Mouse (Mus musculus) forebrain, postnatal 0 days (tissue): Measurements from ENCODE around the gene Suv39h2. TPM values are rescaled to one million over a fixed set of nuclear protein-coding genes. Genes with fewer than 3 reads are reported as not detected.

ENCODE experiments used
- ATAC-seq: fragments of 200-750 bp; cut with Nextera tagmentation; 2 replicates; pipeline ENCODE4 v1.8.0; 2017; ENCODE audit warnings: mild to moderate bottlenecking, moderate library complexity
- DNase-seq: peaks from one replicate; pipeline ENCODE4 v3.0.0-alpha.2; 2015
- H3K27ac ChIP-seq: fragments of 300-500 bp; sonication (generic); 2 replicates; pipeline ENCODE4 v1.5.1; 2014; ENCODE audit warnings: low read depth, mild to moderate bottlenecking, antibody characterized with exemption, low read length, moderate library complexity, mixed read lengths
- H3K27me3 ChIP-seq: fragments of 300-500 bp; sonication (generic); 2 replicates; pipeline ENCODE4 v1.6.1; 2014; ENCODE audit warnings: mild to moderate bottlenecking, low read length, mixed read lengths; ENCODE audit not compliant: insufficient read depth
- H3K36me3 ChIP-seq: fragments of 300-500 bp; sonication (generic); 2 replicates; pipeline ENCODE4 v1.6.1; 2014; ENCODE audit warnings: mild to moderate bottlenecking, moderate library complexity; ENCODE audit not compliant: insufficient read depth
- H3K4me1 ChIP-seq: fragments of 300-500 bp; sonication (generic); 2 replicates; pipeline ENCODE4 v1.6.1; 2014; ENCODE audit warnings: antibody characterized with exemption; ENCODE audit not compliant: insufficient read depth
- H3K4me2 ChIP-seq: fragments of 300-500 bp; sonication (generic); 2 replicates; pipeline ENCODE4 v1.6.1; 2014; ENCODE audit warnings: low read depth, mild to moderate bottlenecking, moderate library complexity
- H3K4me3 ChIP-seq: fragments of 300-500 bp; sonication (generic); 2 replicates; pipeline ENCODE4 v1.5.1; 2014; ENCODE audit warnings: low read depth, low read length, mixed read lengths
- H3K9ac ChIP-seq: fragments of 300-500 bp; sonication (generic); 2 replicates; pipeline ENCODE4 v1.6.1; 2014; ENCODE audit warnings: mild to moderate bottlenecking
- H3K9me3 ChIP-seq: fragments of 300-500 bp; sonication (generic); 2 replicates; pipeline ENCODE4 v1.6.1; 2016; ENCODE audit warnings: low read length
- CTCF ChIP-seq: sonication (generic); IDR thresholded peaks from 2 replicates; pipeline ENCODE4 v1.5.1; 2016; ENCODE audit warnings: antibody characterized with exemption, control low read depth, low read depth
- WGBS: fragments of 180-500 bp; shearing (Covaris S2); extraction: QIAGEN DNeasy Blood & Tissue Kit; methylation state at CpG from one replicate; pipeline ENCODE4 v1.1.7; 2014; 5-methylcytosine and 5-hydroxymethylcytosine counted together
- polyA plus RNA-seq: library from polyadenylated mRNA; unstranded; fragments of >200 nt; fragmentation: Nextera tagmentation; extraction: Ambion mirVana; gene quantifications from 2 replicates; pipeline ENCODE4 v1.2.1, GENCODE M21; 2015
- total RNA-seq: library from RNA; depleted of rRNA; stranded (reverse); fragments of >200 nt; gene quantifications from 2 replicates; pipeline ENCODE4 v1.2.3, GENCODE M21; 2014; rRNA removed

The Suv39h2 gene
- total RNA-seq (6.8 and 12.1 TPM in 2 replicates), polyA plus RNA-seq (7.6 and 8.8 TPM in 2 replicates)

DNA sequence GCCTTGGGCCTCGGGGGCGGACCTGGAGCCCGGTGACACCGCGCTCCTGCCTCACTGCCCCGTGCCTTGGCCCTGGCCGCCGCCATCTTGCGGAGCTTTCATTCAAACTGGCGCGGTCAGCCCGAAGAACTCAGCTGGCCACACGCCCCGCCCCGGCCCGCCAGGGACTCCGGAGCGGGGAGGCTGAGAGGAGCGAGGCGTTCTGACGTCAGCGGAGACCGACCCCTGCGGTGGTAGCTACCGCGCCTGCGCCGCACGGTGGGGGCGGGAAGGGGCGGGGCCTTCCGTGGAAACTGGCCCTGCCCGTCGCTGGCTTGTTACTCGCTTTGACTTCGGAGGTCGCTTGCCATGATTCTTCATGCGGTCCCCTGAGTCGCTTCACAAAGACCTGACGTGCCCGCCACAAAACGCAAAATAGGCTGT lies at the start of gene Suv39h2:
Gene Suv39h2, minus strand, starts transcription at position 171 of the 423 bp plus-strand sequence.
- Histone ChIP-seq H3K27ac (peak within 1 kb of the TSS; percentile 84), H3K4me1 (peaks cover 5% of the 10 kb centered on the region; the same call in 1 of the 2 replicates), H3K9me3 (no peaks in the 10 kb centered on the region), H3K9ac (peak within 1 kb of the TSS; percentile 56), H3K36me3 (no peaks in the 10 kb centered on the region), H3K4me2 (peak within 1 kb of the TSS; percentile 53), H3K27me3 (no peaks in the 10 kb centered on the region), H3K4me3 (peak within 1 kb of the TSS; percentile 94)
- ATAC-seq (peak; percentile 96), DNase-seq (peak; percentile 97)
- 0 out of 2 replicates have a peak, but pooled peaks have one; percentile 5 for TF ChIP-seq CTCF
- under 1% methylated on average over 38 of the region's 42 CpGs for WGBS

DNA sequence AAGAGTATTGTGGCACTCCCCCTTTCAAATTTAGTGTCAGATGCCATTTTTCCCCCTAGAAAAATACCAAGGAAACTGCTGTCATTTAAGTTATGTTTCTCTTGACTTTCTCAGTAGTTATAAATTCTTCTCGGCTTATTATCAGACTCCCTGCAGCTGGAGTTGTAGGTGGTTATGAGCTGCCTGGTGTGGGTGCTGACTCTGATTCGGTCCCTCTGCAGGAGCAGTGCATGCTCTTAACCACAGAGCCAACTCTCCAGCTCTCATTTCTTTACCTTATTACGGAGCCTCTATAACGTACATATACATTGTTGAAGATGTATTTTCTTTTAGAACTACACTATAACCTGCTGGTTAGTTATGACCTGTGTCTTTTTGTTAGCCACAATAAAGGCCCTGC lies 47.7 kb upstream of the Suv39h2 start:
- no peaks in the 10 kb centered on the region for H3K4me1 ChIP-seq
- no peak for DNase-seq
- no peak for TF ChIP-seq CTCF
- no peaks in the 10 kb centered on the region for H3K36me3 ChIP-seq
- no peaks in the 10 kb centered on the region for H3K9me3 ChIP-seq
- H3K4me3 ChIP-seq: no peak overlapping the region
- H3K27ac ChIP-seq: no peak overlapping the region
- H3K9ac ChIP-seq: no peak overlapping the region
- no peak for ATAC-seq
- no peak overlapping the region for H3K4me2 ChIP-seq
- 85% methylated on average over 4 of the region's 4 CpGs for WGBS
- no peaks in the 10 kb centered on the region for H3K27me3 ChIP-seq

DNA sequence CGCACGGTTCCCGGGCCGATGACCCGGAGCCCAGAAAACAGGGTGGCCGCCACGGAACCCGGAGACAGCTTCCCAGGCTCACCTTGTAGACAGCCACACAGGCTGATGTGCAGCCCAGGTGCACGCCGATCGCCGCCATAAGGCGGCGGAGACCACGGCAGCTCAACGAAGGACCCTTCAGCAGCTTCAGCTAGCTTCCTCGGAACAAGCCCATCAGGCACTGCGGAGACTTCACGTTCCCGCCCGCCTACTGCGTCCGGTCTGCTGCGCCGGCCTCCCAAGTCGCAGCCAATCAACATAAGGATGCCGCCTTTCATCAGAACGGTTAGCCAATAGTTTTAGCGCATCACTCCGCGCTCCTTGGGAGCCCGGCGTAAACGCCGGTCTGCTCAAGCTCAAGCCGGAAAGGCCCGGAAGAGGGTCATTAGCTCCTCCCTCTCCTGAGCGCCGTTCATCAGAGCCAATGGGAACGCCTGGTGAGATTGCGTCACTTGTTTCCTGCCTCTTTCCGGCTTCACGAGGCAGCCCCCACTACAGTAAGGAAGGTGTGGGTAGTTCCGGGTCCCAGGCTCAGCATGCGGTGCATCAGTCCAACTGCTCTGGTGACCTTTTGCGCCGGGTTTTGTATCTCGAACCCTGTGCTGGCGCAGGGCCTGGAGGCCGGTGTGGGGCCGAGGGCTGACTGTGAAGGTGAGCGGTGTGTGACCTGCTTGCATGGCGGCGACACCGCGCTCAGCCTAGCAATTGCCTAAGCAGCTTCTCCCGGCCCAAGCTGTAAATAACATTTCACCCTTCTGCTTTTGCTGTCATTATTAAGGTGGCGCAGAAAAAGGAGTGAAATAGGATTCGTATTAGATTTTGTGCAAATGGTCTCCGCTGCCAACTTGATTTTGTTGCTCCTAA lies 38.0 kb upstream of the Suv39h2 start, which contains the start of the genes Gm45902, Hspa14 and Cdnf:
Gene Gm45902, minus strand, starts transcription at position 239 of the 903 bp plus-strand sequence.
Gene Hspa14, minus strand, starts transcription at position 263 of the 903 bp plus-strand sequence.
Gene Cdnf, plus strand, starts transcription at position 479 of the 903 bp plus-strand sequence.
- Histone ChIP-seq H3K4me3 (peak within 1 kb of the TSS; percentile 93), H3K4me1 (no peaks in the 10 kb centered on the region; the same call in 1 of the 2 replicates), H3K27me3 (no peaks in the 10 kb centered on the region), H3K9ac (peak within 1 kb of the TSS; percentile 93), H3K9me3 (no peaks in the 10 kb centered on the region), H3K4me2 (peak within 1 kb of the TSS; percentile 88), H3K27ac (peak within 1 kb of the TSS; percentile 94), H3K36me3 (peaks cover 14% of the 10 kb centered on the region)
- peak; percentile 99 for DNase-seq
- peak; percentile 99 for ATAC-seq
- peak; percentile 32 for TF ChIP-seq CTCF
- WGBS: 1% methylated on average over 60 of the region's 60 CpGs

DNA sequence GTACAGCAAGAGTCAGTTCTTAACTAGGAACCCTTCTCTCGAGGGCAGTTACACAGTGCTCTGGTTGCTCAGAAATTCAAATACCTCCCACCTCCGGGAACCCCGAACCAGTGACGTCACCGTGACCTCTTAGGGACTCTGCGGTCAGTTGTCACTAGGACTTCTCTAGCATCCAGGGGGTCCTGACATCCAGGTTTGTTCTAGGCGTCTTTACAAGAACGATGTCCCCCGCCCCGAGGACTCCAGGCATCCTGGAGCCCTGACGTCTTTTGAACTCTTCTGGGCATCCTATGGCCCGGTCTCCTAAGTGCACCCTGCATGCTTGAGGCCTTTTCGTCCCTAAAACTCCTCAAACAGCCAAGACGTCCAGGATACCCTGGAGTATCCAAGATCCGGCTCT lies 37.2 kb upstream of the Suv39h2 start:
- Histone ChIP-seq H3K27ac (peak overlapping the region; percentile 94), H3K9ac (peak overlapping the region; percentile 93), H3K36me3 (peaks cover 16% of the 10 kb centered on the region), H3K4me1 (no peaks in the 10 kb centered on the region; the same call in 1 of the 2 replicates), H3K4me3 (peak overlapping the region; percentile 93), H3K4me2 (peak overlapping the region; percentile 88), H3K9me3 (no peaks in the 10 kb centered on the region), H3K27me3 (no peaks in the 10 kb centered on the region)
- ATAC-seq (no peak), DNase-seq (peak; percentile 4)
- no peak for TF ChIP-seq CTCF
- under 1% methylated on average over 15 of the region's 15 CpGs for WGBS

DNA sequence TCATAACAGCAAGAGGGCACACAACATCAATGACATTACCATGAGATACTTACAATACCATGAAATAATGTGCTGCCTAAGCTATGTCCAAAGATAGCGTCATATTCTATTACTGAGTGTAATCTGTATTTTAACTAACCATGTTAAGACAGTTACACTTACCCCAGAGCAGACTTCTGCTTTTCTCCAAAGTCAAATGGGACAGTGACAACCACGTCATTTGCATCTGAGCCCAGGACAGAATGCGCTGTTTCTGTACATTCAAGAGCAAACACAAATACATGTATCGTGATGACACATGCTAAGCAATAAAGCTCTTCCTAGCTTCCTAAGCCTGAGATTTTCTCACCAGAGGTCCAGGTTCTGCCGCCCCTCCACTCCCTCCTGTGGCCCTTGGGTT lies 26.1 kb upstream of the Suv39h2 start:
- WGBS: 98% methylated on average over 5 of the region's 5 CpGs
- Histone ChIP-seq H3K4me2 (no peak overlapping the region), H3K4me1 (no peaks in the 10 kb centered on the region), H3K9me3 (no peaks in the 10 kb centered on the region), H3K27me3 (no peaks in the 10 kb centered on the region), H3K9ac (no peak overlapping the region), H3K36me3 (peaks cover 50% of the 10 kb centered on the region), H3K4me3 (no peak overlapping the region), H3K27ac (no peak overlapping the region)
- ATAC-seq: no peak
- no peak for DNase-seq
- no peak for TF ChIP-seq CTCF

DNA sequence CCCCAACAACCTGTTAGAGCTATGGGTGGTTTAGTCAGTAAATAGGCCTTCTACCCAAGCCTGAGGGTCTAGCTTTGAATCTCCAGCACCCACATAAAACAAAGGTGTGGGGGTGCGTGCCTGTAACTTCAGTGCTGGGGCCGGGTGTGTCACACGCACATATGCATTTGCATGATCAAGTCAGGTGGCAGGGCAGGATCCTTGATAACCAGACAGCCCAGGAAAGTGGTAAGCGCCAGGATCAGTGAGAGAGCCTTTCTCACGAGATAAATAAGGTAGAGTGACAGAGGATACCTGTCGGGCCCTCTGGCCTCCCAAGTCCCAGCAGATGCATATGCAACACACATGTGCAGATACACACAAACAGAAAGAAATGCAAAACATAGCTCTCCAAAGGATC lies 24.7 kb upstream of the Suv39h2 start:
- ATAC-seq (no peak), DNase-seq (no peak)
- TF ChIP-seq CTCF: no peak
- WGBS: 96% methylated on average over 6 of the region's 6 CpGs
- Histone ChIP-seq H3K4me2 (no peak overlapping the region), H3K4me1 (no peaks in the 10 kb centered on the region), H3K9me3 (no peaks in the 10 kb centered on the region), H3K4me3 (no peak overlapping the region), H3K9ac (no peak overlapping the region), H3K27me3 (no peaks in the 10 kb centered on the region), H3K36me3 (peaks cover 55% of the 10 kb centered on the region), H3K27ac (no peak overlapping the region)
